Mouse (Mus musculus) layer of hippocampus, adult 6 months (tissue): ENCODE measurements around the gene Gm4788. TPM values are rescaled to one million over a fixed set of nuclear protein-coding genes. Genes with fewer than 3 reads are reported as not detected.

Experiments
- long read RNA-seq, 2 experiments: library from polyadenylated mRNA; unstranded; transcript quantifications; one replicate each; pipeline ENCODE4 v2.0.0; 2019 to 2020
- polyA plus RNA-seq: library from polyadenylated mRNA; unstranded; fragments of <200 nt; fragmentation: Nextera tagmentation; gene quantifications from 2 replicates; pipeline ENCODE4 v1.2.3, GENCODE M21; 2021

The Gm4788 gene
- not detected in 2 replicates for polyA plus RNA-seq
- long read RNA-seq, experiment 1: 0 reads
- long read RNA-seq, experiment 2: 0 reads

DNA sequence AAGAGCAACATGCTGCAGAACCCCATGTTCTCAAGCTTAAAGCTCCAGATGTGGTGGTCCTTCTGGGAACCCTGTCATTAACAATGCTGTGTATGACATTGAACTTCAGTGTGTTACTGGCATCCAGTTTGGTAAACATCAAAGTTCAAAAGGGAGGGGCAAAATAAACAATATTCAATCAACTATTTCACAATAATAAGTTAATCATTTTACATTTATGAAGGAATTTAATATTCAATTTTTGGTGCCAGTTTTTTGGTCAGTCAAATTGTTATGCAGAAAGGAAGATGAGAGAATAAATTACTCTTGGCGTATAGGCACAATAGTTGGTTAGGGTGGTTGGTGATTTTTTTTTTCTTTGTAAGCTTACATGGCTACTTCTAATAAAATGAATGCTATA lies at the start of gene Gm4788:
Gene Gm4788, minus strand, starts transcription at position 101 of the 400 bp plus-strand sequence.

Other genes with a start within 250 kb of the Gm4788 start
- gene Cfhr1, start 221.0 kb downstream of the Gm4788 start, polyA plus RNA-seq: not detected in 2 replicates
- gene Cfhr2, start 77.5 kb upstream of the Gm4788 start, polyA plus RNA-seq: not detected in 2 replicates